ENCODE assay signal across 20 mouse cellular contexts in the genomic region with DNA sequence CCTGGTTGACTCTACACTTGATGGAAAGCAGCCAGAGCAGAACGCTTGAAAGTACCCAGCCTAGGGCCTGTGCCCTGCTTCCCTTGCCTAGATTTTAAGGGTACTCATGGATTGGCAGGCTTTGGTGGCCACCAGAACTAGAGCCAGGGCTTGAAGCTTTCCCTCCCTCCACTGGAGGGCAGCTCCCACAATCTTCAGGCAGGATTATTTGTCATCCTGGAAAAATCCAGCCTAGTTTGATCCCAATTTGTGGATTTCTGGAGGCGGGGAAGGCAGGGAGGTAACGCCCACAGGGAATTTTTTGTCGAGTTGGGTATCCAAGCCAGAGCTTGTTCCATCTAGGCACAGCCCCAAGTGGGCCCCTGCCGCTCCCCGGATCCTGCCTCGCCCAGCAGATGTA. TPM values are rescaled to one million over a fixed set of nuclear protein-coding genes. Genes with fewer than 3 reads are reported as not detected.
DNase-seq lines count a peak whose midpoint lies in the region; ATAC-seq and TF ChIP-seq lines count a peak whose summit lies in the region.
"Had no signal": no experiment of that assay in that cellular context is flagged by ENCODE, and none has a peak within 500 bp of the region (broad histone marks: within the 10 kb centered on the region; RNA-seq: fewer than 3 reads in every experiment).

No protein-coding gene starts in this region.

- H3K27me3 ChIP-seq in kidney, adult 2 months (replicated peaks; ENCODE audit: control insufficient read depth, insufficient read depth, low read length): no peaks in the 10 kb centered on the region
- peaks cover 21% of the 10 kb centered on the region for H3K27me3 ChIP-seq in lung, embryonic 14.5 days (ENCODE audit: insufficient read depth, low read length)

- no peaks in the 10 kb centered on the region for H3K36me3 ChIP-seq in kidney, adult 2 months (ENCODE audit: control insufficient read depth, insufficient read depth, low read length)
- no peaks in the 10 kb centered on the region for H3K36me3 ChIP-seq in lung, embryonic 14.5 days (ENCODE audit: insufficient read depth)
- H3K36me3 ChIP-seq: embryonic facial prominence, embryonic 10.5 days; heart, embryonic 12.5 days; hindbrain, embryonic 10.5 days had no signal

- H3K4me2 ChIP-seq in lung, embryonic 14.5 days: no peak overlapping the region
- H3K4me2 ChIP-seq: forebrain, embryonic 13.5 days; heart, embryonic 12.5 days; hindbrain, embryonic 14.5 days had no signal

- no peaks in the 10 kb centered on the region for H3K9me3 ChIP-seq in lung, embryonic 14.5 days (ENCODE audit: low read depth, low read length)
- H3K9me3 ChIP-seq: embryonic facial prominence, embryonic 10.5 days; forebrain, embryonic 13.5 days; heart, embryonic 12.5 days; hindbrain, embryonic 10.5 days had no signal

- H3K27ac ChIP-seq in kidney, adult 2 months (ENCODE audit: insufficient read depth, low read depth, low read length): no peak overlapping the region
- no peak overlapping the region for H3K27ac ChIP-seq in lung, embryonic 14.5 days (ENCODE audit: low read depth)
- H3K27ac ChIP-seq: embryonic facial prominence, embryonic 10.5 days; forebrain, embryonic 13.5 days; hindbrain, embryonic 10.5 days; hindbrain, embryonic 14.5 days had no signal

- no peak for DNase-seq in frontal cortex, postnatal 10 days (ENCODE audit: low spot score in 2 of 2)
- DNase-seq in kidney, adult 2 months: no peak
- no peak for DNase-seq in kidney, postnatal 36 days
- DNase-seq in lung, embryonic 14.5 days: no peak
- DNase-seq in lung, postnatal 10 days: no peak
- DNase-seq in ZHBTc4 (ENCODE audit: low read depth, low spot score): peak; percentile 29
- DNase-seq in natural killer cell, adult 2 months (ENCODE audit: low spot score in 2 of 2): no peak
- DNase-seq: adrenal gland, adult 8-10 months; adrenal gland, postnatal 36 days; cerebellum, adult 2 months; gastrocnemius, postnatal 14 days had no signal

- no peak overlapping the region for H3K9ac ChIP-seq in lung, embryonic 14.5 days
- H3K9ac ChIP-seq: forebrain, embryonic 13.5 days; heart, embryonic 12.5 days; hindbrain, embryonic 14.5 days had no signal

- ATAC-seq in frontal cortex, adult (ENCODE audit: low TSS enrichment): peak; percentile 23; the same call in 1 of the 2 replicates
- ATAC-seq in lung, embryonic 14.5 days (ENCODE audit: insufficient read depth): no peak
- ATAC-seq: forebrain, embryonic 13.5 days; Patski had no signal

- H3K4me1 ChIP-seq in kidney, adult 2 months (ENCODE audit: control insufficient read depth, insufficient read depth, low read length): 0 out of 2 replicates have a peak, but pooled peaks cover 3% of the 10 kb centered on the region
- H3K4me1 ChIP-seq in lung, embryonic 14.5 days (ENCODE audit: insufficient read depth): no peaks in the 10 kb centered on the region

- no peak for TF ChIP-seq CTCF in kidney, adult 2 months (conservative IDR thresholded peaks at IDR 0.05; ENCODE audit: insufficient read depth, insufficient read length, low read depth, low read length)
- TF ChIP-seq CTCF in lung, embryonic 14.5 days (IDR thresholded peaks at IDR 0.05; ENCODE audit: low read depth): 0 out of 2 replicates have a peak, but pooled peaks have one; percentile 2

- TF ChIP-seq POLR2A in kidney, adult 2 months (IDR thresholded peaks at IDR 0.05; ENCODE audit: low read depth, low read length): no peak

- 84% methylated on average over 7 of the region's 7 CpGs for whole genome bisulfite sequencing in kidney, adult 2 months
- 67% methylated on average over 7 of the region's 7 CpGs for WGBS in lung, embryonic 14.5 days

- H3K4me3 ChIP-seq in kidney, adult 2 months (ENCODE audit: insufficient read depth, low read depth, low read length): 0 out of 2 replicates have a peak overlapping the region, but pooled peaks have one; percentile 6
- no peak overlapping the region for H3K4me3 ChIP-seq in lung, embryonic 14.5 days (ENCODE audit: low read depth, low read length)
- H3K4me3 ChIP-seq: embryonic facial prominence, embryonic 10.5 days; forebrain, embryonic 13.5 days; heart, embryonic 12.5 days; hindbrain, embryonic 10.5 days had no signal

RNA-seq across cellular contexts. Expression of gene Zfp385c, which starts 1.9 kb away (rescaled TPM):
- polyA plus RNA-seq in kidney, adult 2 months (2012; rRNA removed): 0.14 and 0.34 TPM in 2 replicates
- polyA plus RNA-seq in lung, embryonic 14.5 days (2014; fragmentation: Nextera tagmentation; extraction: Ambion mirVana): not detected in 2 replicates
- polyA plus RNA-seq: C2C12, Patski had no signal

RNA-seq across cellular contexts. Expression of gene Dhx58, which starts 13.7 kb away (rescaled TPM):
- polyA plus RNA-seq in kidney, adult 2 months (2012; rRNA removed): 3.7 and 6.2 TPM in 2 replicates
- 3.1 and 3.3 TPM in 2 replicates for polyA plus RNA-seq in lung, embryonic 14.5 days (2014; fragmentation: Nextera tagmentation; extraction: Ambion mirVana)

RNA-seq across cellular contexts. Expression of gene Kat2a, which starts 21.9 kb away (rescaled TPM):
- polyA plus RNA-seq in kidney, adult 2 months (2012; rRNA removed): 25.9 and 29.0 TPM in 2 replicates
- 68.9 and 73.6 TPM in 2 replicates for polyA plus RNA-seq in lung, embryonic 14.5 days (2014; fragmentation: Nextera tagmentation; extraction: Ambion mirVana)

RNA-seq across cellular contexts. Expression of gene Hspb9, which starts 23.3 kb away (rescaled TPM):
- 0.48 and 0.49 TPM in 2 replicates for polyA plus RNA-seq in kidney, adult 2 months (2012; rRNA removed)
- 0.46 and 0.97 TPM in 2 replicates for polyA plus RNA-seq in lung, embryonic 14.5 days (2014; fragmentation: Nextera tagmentation; extraction: Ambion mirVana)
- polyA plus RNA-seq: cerebellum, adult 2 months; embryonic facial prominence, embryonic 14.5 days; forebrain, embryonic 13.5 days; heart, embryonic 12.5 days; hindbrain, embryonic 14.5 days had no signal

RNA-seq across cellular contexts. Expression of gene Rab5c, which starts 47.6 kb away (rescaled TPM):
- 445 and 472 TPM in 2 replicates for polyA plus RNA-seq in kidney, adult 2 months (2012; rRNA removed)
- 49.9 and 51.3 TPM in 2 replicates for polyA plus RNA-seq in lung, embryonic 14.5 days (2014; fragmentation: Nextera tagmentation; extraction: Ambion mirVana)
